Mouse (Mus musculus) liver, embryonic 15.5 days (tissue): Measurements from ENCODE around the gene H2al1h. TPM values are rescaled to one million over a fixed set of nuclear protein-coding genes. Genes with fewer than 3 reads are reported as not detected.
"Not testable (repeated sequence)": the region's sequence is repeated elsewhere in the genome, so short reads cannot be mapped to it uniquely, and the experiment has no call there.

Source experiments
- ATAC-seq: fragments of 200-750 bp; cut with Nextera tagmentation; 2 replicates; pipeline ENCODE4 v1.8.0; 2017; ENCODE audit warnings: moderate number of reproducible peaks, mild to moderate bottlenecking, moderate library complexity; ENCODE audit not compliant: insufficient read depth
- H3K27ac ChIP-seq: fragments of 300-500 bp; sonication (generic); replicated peaks from 2 replicates; pipeline ENCODE4 v1.5.1; 2015; ENCODE audit warnings: mild to moderate bottlenecking, inconsistent platforms
- H3K27me3 ChIP-seq: fragments of 300-500 bp; sonication (generic); 2 replicates; pipeline ENCODE4 v1.6.1; 2015; ENCODE audit warnings: mild to moderate bottlenecking, inconsistent platforms
- H3K36me3 ChIP-seq: fragments of 300-500 bp; sonication (generic); replicated peaks from 2 replicates; pipeline ENCODE4 v1.6.1; 2015; ENCODE audit warnings: moderate library complexity, mild to moderate bottlenecking, inconsistent platforms
- H3K4me1 ChIP-seq: fragments of 300-500 bp; sonication (generic); replicated peaks from 2 replicates; pipeline ENCODE4 v1.6.1; 2015; ENCODE audit warnings: inconsistent platforms
- H3K4me2 ChIP-seq: fragments of 300-500 bp; sonication (generic); 2 replicates; pipeline ENCODE4 v1.6.1; 2015; ENCODE audit warnings: moderate library complexity, mild to moderate bottlenecking, inconsistent platforms
- H3K4me3 ChIP-seq: fragments of 300-500 bp; sonication (generic); replicated peaks from 2 replicates; pipeline ENCODE4 v1.5.1; 2015; ENCODE audit warnings: mild to moderate bottlenecking, inconsistent platforms
- H3K9ac ChIP-seq: fragments of 300-500 bp; sonication (generic); 2 replicates; pipeline ENCODE4 v1.6.1; 2015; ENCODE audit warnings: moderate library complexity, mild to moderate bottlenecking, inconsistent platforms
- H3K9me3 ChIP-seq: fragments of 300-500 bp; sonication (generic); replicated peaks from 2 replicates; pipeline ENCODE4 v1.6.1; 2016; ENCODE audit warnings: inconsistent platforms
- WGBS: fragments of 180-500 bp; shearing (Covaris S2); methylation state at CpG from one replicate; pipeline ENCODE4 v1.1.7; 2015; ENCODE audit warnings: mixed read lengths; ENCODE audit not compliant: insufficient replicate concordance; 5-methylcytosine and 5-hydroxymethylcytosine counted together
- polyA plus RNA-seq: library from polyadenylated mRNA; unstranded; fragments of >200 nt; fragmentation: Nextera tagmentation; extraction: Ambion mirVana; gene quantifications from 2 replicates; pipeline ENCODE4 v1.2.1, GENCODE M21; 2015

Gene H2al1h
- polyA plus RNA-seq, 1 experiment from 2014 or later = not detected

DNA sequence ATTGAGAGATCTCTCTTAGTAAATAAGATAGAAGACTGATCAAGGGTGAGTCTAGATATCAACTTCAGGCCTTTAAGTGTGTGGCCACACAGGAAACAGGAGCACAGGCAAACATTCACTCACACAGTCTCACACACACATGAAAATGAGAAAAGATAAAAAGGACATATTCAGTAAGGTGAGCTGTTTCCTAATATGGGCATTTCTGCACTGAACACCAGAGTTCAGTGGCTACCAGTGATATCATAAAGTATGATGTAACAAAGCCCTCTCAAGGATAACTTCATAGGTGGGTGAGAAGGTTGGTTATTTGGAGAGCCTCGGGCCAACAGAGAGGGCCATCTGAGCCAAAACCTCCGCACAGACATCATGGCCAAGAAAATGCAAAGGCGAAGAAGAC lies 3.3 kb upstream of the H2al1h start, which contains the start of gene H2al1g:
Gene H2al1g, plus strand, starts transcription at position 301 of the 400 bp plus-strand sequence.
- not testable (repeated sequence) for H3K36me3 ChIP-seq, H3K27me3 ChIP-seq, ATAC-seq, H3K4me2 ChIP-seq, H3K4me3 ChIP-seq, H3K9ac ChIP-seq, H3K9me3 ChIP-seq, H3K27ac ChIP-seq, H3K4me1 ChIP-seq
- WGBS = no CpG with 5 or more reads among the region's 3 CpGs

DNA sequence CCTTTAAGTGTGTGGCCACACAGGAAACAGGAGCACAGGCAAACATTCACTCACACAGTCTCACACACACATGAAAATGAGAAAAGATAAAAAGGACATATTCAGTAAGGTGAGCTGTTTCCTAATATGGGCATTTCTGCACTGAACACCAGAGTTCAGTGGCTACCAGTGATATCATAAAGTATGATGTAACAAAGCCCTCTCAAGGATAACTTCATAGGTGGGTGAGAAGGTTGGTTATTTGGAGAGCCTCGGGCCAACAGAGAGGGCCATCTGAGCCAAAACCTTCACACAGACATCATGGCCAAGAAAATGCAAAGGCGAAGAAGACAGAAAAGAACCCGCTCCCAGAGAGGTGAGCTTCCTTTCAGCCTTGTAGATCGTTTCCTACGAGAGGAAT lies 3.1 kb downstream of the H2al1h start, which contains the start of gene H2al1i:
Gene H2al1i, plus strand, starts transcription at position 301 of the 400 bp plus-strand sequence.
- 65% methylated on average over 2 of the region's 5 CpGs for WGBS

DNA sequence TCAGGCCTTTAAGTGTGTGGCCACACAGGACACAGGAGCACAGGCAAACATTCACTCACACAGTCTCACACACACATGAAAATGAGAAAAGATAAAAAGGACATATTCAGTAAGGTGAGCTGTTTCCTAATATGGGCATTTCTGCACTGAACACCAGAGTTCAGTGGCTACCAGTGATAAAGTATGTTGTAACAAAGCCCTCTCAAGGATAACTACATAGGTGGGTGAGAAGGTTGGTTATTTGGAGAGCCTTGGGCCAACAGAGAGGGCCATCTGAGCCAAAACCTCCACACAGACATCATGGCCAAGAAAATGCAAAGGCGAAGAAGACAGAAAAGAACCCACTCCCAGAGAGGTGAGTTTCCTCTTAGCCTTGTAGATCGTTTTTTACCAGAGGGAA lies 6.2 kb downstream of the H2al1h start, which contains the start of gene H2al1j:
Gene H2al1j, plus strand, starts transcription at position 301 of the 400 bp plus-strand sequence.
- WGBS = 47% methylated on average over 2 of the region's 2 CpGs
- H3K36me3 ChIP-seq, H3K27me3 ChIP-seq, H3K27ac ChIP-seq, H3K9ac ChIP-seq, H3K4me2 ChIP-seq, H3K4me1 ChIP-seq, H3K9me3 ChIP-seq, ATAC-seq, H3K4me3 ChIP-seq: not testable (repeated sequence)

More for the DNA sequence above, 3.1 kb downstream of the H2al1h start, which contains the start of gene H2al1i:
- not testable (repeated sequence) for H3K4me3 ChIP-seq, H3K36me3 ChIP-seq, H3K27ac ChIP-seq, H3K9ac ChIP-seq, H3K27me3 ChIP-seq, H3K9me3 ChIP-seq, H3K4me2 ChIP-seq, ATAC-seq, H3K4me1 ChIP-seq

DNA sequence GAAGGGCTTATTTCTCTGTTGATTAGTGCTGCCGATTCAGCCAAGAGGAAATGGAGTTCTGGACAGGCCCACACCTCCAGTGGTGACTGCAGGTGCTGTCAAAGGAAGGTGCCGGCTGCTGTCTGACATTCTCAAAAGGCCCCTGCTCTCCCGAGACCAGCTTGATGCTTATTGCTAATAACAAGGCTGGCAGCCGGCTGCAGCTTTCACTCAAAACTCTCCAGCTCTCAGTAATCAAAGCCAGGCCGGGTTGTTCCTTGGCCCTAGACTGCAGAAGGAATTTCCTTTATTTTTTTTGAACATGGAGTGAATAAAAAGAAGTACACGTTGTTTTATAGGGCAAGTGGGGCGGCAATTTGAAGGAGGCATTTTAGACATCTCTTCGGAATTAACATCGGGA lies 24.5 kb downstream of the H2al1h start:
- 66% methylated on average over 9 of the region's 9 CpGs for WGBS
- H3K27ac ChIP-seq = no peak overlapping the region
- H3K4me1 ChIP-seq = no peaks in the 10 kb centered on the region
- no peaks in the 10 kb centered on the region for H3K27me3 ChIP-seq
- H3K4me2 ChIP-seq = no peak overlapping the region
- H3K9ac ChIP-seq = no peak overlapping the region
- no peaks in the 10 kb centered on the region for H3K9me3 ChIP-seq
- H3K36me3 ChIP-seq = no peaks in the 10 kb centered on the region
- no peak for ATAC-seq
- H3K4me3 ChIP-seq = no peak overlapping the region

DNA sequence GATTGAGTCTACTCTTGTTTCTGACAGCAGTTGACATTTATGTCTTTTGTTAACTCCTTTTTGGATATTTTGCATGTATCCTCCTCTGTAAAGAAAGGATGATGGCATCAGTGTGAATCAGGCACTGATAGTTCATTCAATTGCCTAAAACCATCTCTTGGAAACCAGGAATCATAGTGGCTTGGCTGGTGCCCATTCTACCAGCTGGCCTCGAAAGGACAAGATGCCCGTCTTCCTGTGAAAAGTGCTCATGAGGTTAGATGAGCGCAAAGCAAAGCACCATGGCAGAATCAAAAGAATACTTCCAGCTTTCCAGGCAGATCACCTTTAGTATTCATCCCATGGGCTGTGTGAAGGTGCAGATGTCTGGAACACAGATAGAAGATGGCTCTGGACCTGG lies 25.5 kb downstream of the H2al1h start:
- no peak for ATAC-seq
- WGBS = 72% methylated on average over 3 of the region's 3 CpGs

DNA sequence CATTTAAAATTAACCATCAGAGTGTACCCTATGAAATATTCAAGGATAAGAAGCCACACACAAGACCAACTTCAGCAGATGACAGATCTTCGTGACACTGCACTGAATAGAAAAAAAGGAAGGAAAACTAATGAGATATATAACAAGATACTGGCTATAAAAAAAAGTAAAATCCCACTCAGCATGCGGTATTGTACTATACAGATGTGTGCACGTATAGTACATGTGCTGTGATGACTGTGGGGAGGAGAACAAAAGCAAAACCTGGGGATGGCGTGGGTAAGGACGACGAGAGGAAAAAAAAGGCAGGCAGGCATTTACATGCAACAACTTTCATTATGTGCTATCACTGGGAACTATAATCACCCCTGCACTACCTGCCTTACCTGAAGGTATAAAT lies 39.5 kb downstream of the H2al1h start:
- no peak for ATAC-seq
- WGBS = 33% methylated on average over 6 of the region's 6 CpGs
- H3K9me3 ChIP-seq = no peaks in the 10 kb centered on the region

More for the DNA sequence above, 25.5 kb downstream of the H2al1h start:
- H3K36me3 ChIP-seq = no peaks in the 10 kb centered on the region
- no peaks in the 10 kb centered on the region for H3K27me3 ChIP-seq
- H3K4me1 ChIP-seq = no peaks in the 10 kb centered on the region
- no peaks in the 10 kb centered on the region for H3K9me3 ChIP-seq
- H3K9ac ChIP-seq = no peak overlapping the region
- no peak overlapping the region for H3K4me3 ChIP-seq
- H3K4me2 ChIP-seq = no peak overlapping the region
- no peak overlapping the region for H3K27ac ChIP-seq

DNA sequence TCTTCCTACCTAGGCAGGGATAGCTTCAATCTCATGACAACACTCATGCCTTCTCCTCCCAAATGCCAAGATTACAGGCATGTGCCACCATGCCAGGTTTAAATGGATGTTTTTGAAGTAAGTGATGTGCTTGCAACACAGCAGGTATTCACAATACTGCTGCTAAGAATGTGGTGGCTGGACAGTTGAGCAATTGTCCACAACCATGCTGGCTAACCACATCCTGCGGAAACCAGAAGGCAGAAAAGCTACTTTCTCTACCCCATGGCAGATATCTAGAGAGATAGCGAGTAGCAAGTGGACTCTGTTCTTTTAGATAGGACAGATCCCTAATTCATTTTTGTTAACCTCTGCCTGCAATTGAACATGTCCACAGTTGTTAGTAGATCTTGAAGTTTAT lies 40.0 kb downstream of the H2al1h start:
- no peak overlapping the region for H3K27ac ChIP-seq
- 28% methylated on average over 2 of the region's 2 CpGs for WGBS
- H3K4me2 ChIP-seq = no peak overlapping the region
- no peaks in the 10 kb centered on the region for H3K9me3 ChIP-seq
- no peaks in the 10 kb centered on the region for H3K36me3 ChIP-seq
- no peaks in the 10 kb centered on the region for H3K4me1 ChIP-seq
- no peak overlapping the region for H3K9ac ChIP-seq
- no peaks in the 10 kb centered on the region; the same call in 1 of the 2 replicates for H3K27me3 ChIP-seq
- H3K4me3 ChIP-seq = no peak overlapping the region
- no peak for ATAC-seq

More for the DNA sequence above, 39.5 kb downstream of the H2al1h start:
- Histone ChIP-seq H3K4me3 (no peak overlapping the region), H3K27ac (no peak overlapping the region), H3K4me1 (no peaks in the 10 kb centered on the region), H3K4me2 (no peak overlapping the region), H3K36me3 (no peaks in the 10 kb centered on the region), H3K27me3 (no peaks in the 10 kb centered on the region; the same call in 1 of the 2 replicates), H3K9ac (no peak overlapping the region)

DNA sequence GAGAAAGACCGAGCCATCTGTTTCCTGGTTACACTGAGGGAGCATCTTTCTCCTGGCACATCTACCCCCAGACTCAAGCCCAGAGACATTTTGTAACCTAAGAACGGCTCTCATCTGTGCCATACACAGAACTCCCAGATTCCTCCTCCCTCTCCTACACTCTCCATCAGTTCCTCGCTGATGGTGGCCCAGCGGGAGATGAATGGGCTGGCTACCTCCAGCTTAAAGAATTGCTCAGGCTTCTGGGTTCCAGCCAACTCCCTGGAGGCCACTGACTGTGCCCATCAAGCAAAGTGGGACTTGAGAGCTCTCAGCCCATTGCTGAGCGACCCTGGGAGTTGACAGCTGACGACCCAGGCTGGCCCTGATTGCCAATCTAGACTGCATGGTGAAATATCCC lies 42.6 kb downstream of the H2al1h start:
- no peaks in the 10 kb centered on the region for H3K36me3 ChIP-seq
- no peaks in the 10 kb centered on the region for H3K9me3 ChIP-seq
- no peaks in the 10 kb centered on the region for H3K4me1 ChIP-seq
- no peak for ATAC-seq
- no peak overlapping the region for H3K9ac ChIP-seq
- no peak overlapping the region for H3K27ac ChIP-seq
- no peak overlapping the region for H3K4me2 ChIP-seq
- 46% methylated on average over 6 of the region's 6 CpGs for WGBS
- no peaks in the 10 kb centered on the region; the same call in 1 of the 2 replicates for H3K27me3 ChIP-seq
- H3K4me3 ChIP-seq = no peak overlapping the region

DNA sequence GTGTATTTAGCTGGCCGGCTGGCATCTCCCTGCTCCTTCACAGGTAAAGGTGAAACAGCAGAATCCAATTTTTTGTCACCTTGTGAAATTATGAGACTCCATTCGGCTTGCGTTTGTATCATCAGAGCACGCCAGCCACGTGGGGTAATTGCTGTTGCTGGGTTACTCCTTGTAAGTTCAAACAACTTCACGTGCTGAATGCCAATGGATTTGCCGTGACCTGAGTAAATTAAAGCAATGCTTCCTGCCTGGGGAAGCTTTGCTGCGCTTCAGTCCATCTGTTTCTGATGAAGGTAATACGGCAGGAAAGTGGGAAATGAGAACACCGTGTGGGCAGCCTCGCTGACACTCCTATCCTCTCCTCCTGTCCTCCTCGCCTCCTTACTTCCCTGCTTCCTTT lies 43.9 kb downstream of the H2al1h start:
- Histone ChIP-seq H3K9ac (no peak overlapping the region), H3K9me3 (no peaks in the 10 kb centered on the region), H3K4me1 (no peaks in the 10 kb centered on the region), H3K4me3 (no peak overlapping the region), H3K27ac (no peak overlapping the region), H3K27me3 (no peaks in the 10 kb centered on the region; the same call in 1 of the 2 replicates), H3K36me3 (no peaks in the 10 kb centered on the region), H3K4me2 (no peak overlapping the region)
- 49% methylated on average over 12 of the region's 12 CpGs for WGBS
- no peak for ATAC-seq

Other genes with a start within 250 kb of the H2al1h start
- gene H2al1a, start 22.2 kb upstream of the H2al1h start, polyA plus RNA-seq = not detected in 2 replicates
- gene H2al1b, start 19.1 kb upstream of the H2al1h start, polyA plus RNA-seq = not detected in 2 replicates
- not detected in 2 replicates for gene H2al1c, start 15.8 kb upstream of the H2al1h start, polyA plus RNA-seq
- gene H2al1d, start 12.7 kb upstream of the H2al1h start, polyA plus RNA-seq = not detected in 2 replicates
- not detected in 2 replicates for gene H2al1e, start 9.6 kb upstream of the H2al1h start, polyA plus RNA-seq
- gene H2al1f, start 6.3 kb upstream of the H2al1h start, polyA plus RNA-seq = not detected in 2 replicates
- not detected in 2 replicates for gene H2al1g, start 3.2 kb upstream of the H2al1h start, polyA plus RNA-seq
- gene H2al1i, start 3.2 kb downstream of the H2al1h start, polyA plus RNA-seq = not detected in 2 replicates
- gene H2al1j, start 6.3 kb downstream of the H2al1h start, polyA plus RNA-seq = not detected in 2 replicates